Mouse (Mus musculus): Measurements from ENCODE around the gene Ces5a. TPM values are rescaled to one million over a fixed set of nuclear protein-coding genes. Genes with fewer than 3 reads are reported as not detected.

The Ces5a gene
- not detected in 2 replicates for total RNA-seq (2023)

DNA sequence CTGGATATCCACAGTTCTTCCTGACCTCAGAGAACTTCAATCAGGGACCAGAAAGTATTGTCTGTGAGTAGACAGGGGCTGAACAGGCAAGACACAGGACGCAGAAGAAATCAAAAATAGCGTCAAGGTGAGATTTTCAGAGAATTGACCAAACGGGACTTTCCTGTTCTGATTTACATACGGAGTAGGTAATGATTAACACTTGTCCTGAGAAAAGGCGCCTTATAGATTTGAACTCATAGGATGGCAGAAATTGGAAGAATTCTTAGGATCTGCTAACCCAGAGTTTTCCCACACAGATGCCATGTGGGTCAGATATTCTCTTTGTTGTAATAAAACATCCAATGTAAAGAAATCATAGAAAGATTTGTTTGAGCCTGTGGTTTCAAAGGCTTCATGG is at the start of gene Ces5a:
Gene Ces5a (minus strand): TSS at position 101 of the 400 bp plus-strand sequence.

Other genes with a start within 250 kb of the Ces5a start
- not detected in 2 replicates for gene Ces1g, start 198.5 kb downstream of the Ces5a start, total RNA-seq (2023)
- not detected in 2 replicates for gene Ces1h, start 156.1 kb downstream of the Ces5a start, total RNA-seq (2023)

All from neutrophil, adult 65 days (primary cell).